Mouse (Mus musculus) liver, embryonic 14.5 days (tissue): Measurements from ENCODE around the gene Zbtb21.
"Not testable (repeated sequence)": the region's sequence is repeated elsewhere in the genome, so short reads cannot be mapped to it uniquely, and the experiment has no call there.

ENCODE experiments used
- CTCF ChIP-seq: IDR thresholded peaks from 2 replicates; pipeline ENCODE4 v1.5.1; 2016; ENCODE audit warnings: antibody characterized with exemption, low read depth, control low read depth
- EP300 ChIP-seq: IDR thresholded peaks from 2 replicates; pipeline ENCODE4 v1.6.1; 2016; ENCODE audit warnings: antibody characterized with exemption, low read depth

- not testable (repeated sequence) for TF ChIP-seq CTCF, EP300
Observed at GRCm38 (mm10) chr16:97946993-97947392, 15.4 kb downstream of the Zbtb21 start.
